Mouse (Mus musculus) ES-E14 (cell line): Measurements from ENCODE around the gene Pde9a. TPM values are rescaled to one million over a fixed set of nuclear protein-coding genes. Genes with fewer than 3 reads are reported as not detected.
A peak's percentile ranks its signal among the peaks of the same experiment; 100 is the strongest.

Experiments
- DNase-seq: peaks from one replicate; pipeline ENCODE4 v3.0.0-alpha.2; 2013; ENCODE audit warnings: low read depth, low spot score
- H3K27ac ChIP-seq: 2 replicates; pipeline ENCODE4 v1.5.1; 2012; ENCODE audit warnings: low read depth, mild to moderate bottlenecking, low read length, moderate library complexity, mixed read lengths; ENCODE audit not compliant: poor library complexity, insufficient read depth, severe bottlenecking
- H3K36me3 ChIP-seq: 2 replicates; pipeline ENCODE4 v1.6.1; 2012; ENCODE audit warnings: mild to moderate bottlenecking, low read length, moderate library complexity, mixed read lengths; ENCODE audit not compliant: control insufficient read depth, poor library complexity, insufficient read depth, severe bottlenecking
- H3K4me1 ChIP-seq, 2 experiments: fragments of 150-350 bp in 1 of 2; sonication (generic) in 1 of 2; 2 replicates each; pipeline ENCODE4 v1.6.1; 2012; ENCODE audit warnings: low read length in 2 of 2, mild to moderate bottlenecking in 1 of 2, mixed read lengths in 1 of 2; ENCODE audit not compliant: control insufficient read depth in 2 of 2, insufficient read depth in 2 of 2, poor library complexity in 1 of 2
- H3K4me3 ChIP-seq, 2 experiments: fragments of 150-350 bp in 1 of 2; sonication (generic) in 1 of 2; 2 replicates each; pipeline ENCODE4 v1.5.1; 2012; ENCODE audit warnings: low read length in 2 of 2, low read depth in 1 of 2, mild to moderate bottlenecking in 1 of 2, mixed read lengths in 1 of 2; ENCODE audit not compliant: insufficient read depth in 1 of 2, poor library complexity in 1 of 2, severe bottlenecking in 1 of 2
- H3K9ac ChIP-seq: 2 replicates; pipeline ENCODE4 v1.6.1; 2012; ENCODE audit warnings: low read depth, mild to moderate bottlenecking, low read length, mixed read lengths; ENCODE audit not compliant: poor library complexity, insufficient read depth, severe bottlenecking
- H3K9me3 ChIP-seq: fragments of 150-350 bp; sonication (generic); 2 replicates; pipeline ENCODE4 v1.6.1; 2012; ENCODE audit warnings: low read depth, mild to moderate bottlenecking, low read length; ENCODE audit not compliant: control insufficient read depth, insufficient read depth
- CHD2 ChIP-seq: IDR thresholded peaks from 2 replicates; pipeline ENCODE4 v1.6.1; 2014; ENCODE audit warnings: mild to moderate bottlenecking, low read depth, low read length, inconsistent platforms
- HCFC1 ChIP-seq: IDR thresholded peaks from 2 replicates; pipeline ENCODE4 v1.6.1; 2012; ENCODE audit warnings: low read length, inconsistent platforms, borderline replicate concordance; ENCODE audit not compliant: insufficient read depth
- MAFK ChIP-seq: IDR thresholded peaks from 2 replicates; pipeline ENCODE4 v1.6.1; 2014; ENCODE audit warnings: mild to moderate bottlenecking, low read depth, low read length, inconsistent platforms; ENCODE audit not compliant: insufficient read depth
- ZC3H11A ChIP-seq: IDR thresholded peaks from 2 replicates; pipeline ENCODE4 v1.6.1; 2012; ENCODE audit warnings: low read depth, mild to moderate bottlenecking, inconsistent platforms, low read length, borderline replicate concordance
- ZNF384 ChIP-seq: IDR thresholded peaks from 2 replicates; pipeline ENCODE4 v1.6.1; 2012; ENCODE audit warnings: low read depth, low read length, inconsistent platforms
- in situ Hi-C, 2 experiments: fragments of 600-800 bp; cut with MboI; formaldehyde crosslinking; loops; one replicate each; pipeline ENCODE4 v1.15.1; 2025; ENCODE audit warnings: low sequenced_read_pairs in 2 of 2, inconsistent platforms in 1 of 2; ENCODE audit not compliant: unreplicated experiment in 2 of 2
- total RNA-seq: library from RNA; depleted of rRNA; stranded (reverse); fragments of 300-350 nt; gene quantifications from 2 replicates; pipeline ENCODE4 v1.2.3, GENCODE M21; 2012

The Pde9a gene
- total RNA-seq, 1 experiment = 3.9 TPM

- no peaks in the 10 kb centered on the region for H3K36me3 ChIP-seq
- DNase-seq = no peak
- H3K4me1 ChIP-seq = no peaks in the 10 kb centered on the region
- no peak overlapping the region for H3K27ac ChIP-seq
- no peak overlapping the region for H3K9ac ChIP-seq
- in situ Hi-C loops = no loop called here
- H3K4me3 ChIP-seq = no peak overlapping the region
- TF ChIP-seq MAFK = no peak
- H3K9me3 ChIP-seq = no peaks in the 10 kb centered on the region
Measured at GRCm38 (mm10) chr17:31370931-31371330, 15.1 kb upstream of the Pde9a start.

DNA sequence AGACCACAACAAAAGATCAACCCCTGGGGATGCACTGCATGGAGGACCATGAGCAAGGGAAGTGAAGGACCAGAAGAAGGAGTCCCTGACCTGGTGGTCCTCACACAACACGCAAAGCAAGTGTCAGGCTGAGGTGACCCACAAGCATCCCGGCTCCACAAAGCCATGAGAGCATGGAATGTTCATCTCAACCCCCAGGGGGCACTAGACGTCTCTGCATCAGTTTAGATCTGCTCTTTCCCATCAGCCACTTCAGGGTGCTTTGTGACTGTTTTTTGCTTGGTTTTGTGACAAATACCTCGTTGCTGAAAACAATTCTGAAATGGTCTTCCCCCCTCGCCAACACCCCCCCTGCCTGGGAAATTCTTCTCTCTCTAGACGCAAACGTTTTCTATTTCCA is 8.0 kb upstream of the Pde9a start:
- no peak overlapping the region for H3K27ac ChIP-seq
- in situ Hi-C loops = no loop called here
- no peak overlapping the region for H3K9ac ChIP-seq
- no peak overlapping the region for H3K4me3 ChIP-seq
- peak; percentile 55 for DNase-seq
- TF ChIP-seq HCFC1 = no peak
- TF ChIP-seq ZC3H11A = peak; percentile 86
- 0 out of 4 replicates have a peak, but pooled peaks cover 0 to 1% of the 10 kb centered on the region in 2 experiments for H3K4me1 ChIP-seq
- H3K9me3 ChIP-seq = no peaks in the 10 kb centered on the region
- H3K36me3 ChIP-seq = no peaks in the 10 kb centered on the region

DNA sequence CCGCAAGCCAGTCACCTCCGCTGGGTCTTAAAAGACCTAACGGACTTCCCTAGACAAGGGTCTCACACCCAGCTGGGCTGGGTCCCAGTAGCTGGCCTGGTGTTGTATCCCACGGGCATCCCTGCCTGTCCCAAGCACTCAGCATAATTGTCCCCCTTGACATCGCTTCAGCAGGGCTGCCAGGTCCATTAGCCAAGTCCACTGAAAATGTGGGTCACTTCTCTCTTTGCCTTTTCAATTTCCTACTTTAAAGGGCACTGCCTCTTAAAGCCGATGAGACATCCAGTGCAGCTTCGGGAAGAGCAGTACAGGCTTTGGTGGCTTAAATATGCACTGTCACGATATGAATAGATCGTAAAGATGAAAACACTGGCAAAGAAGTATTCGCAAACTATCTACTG is 7.6 kb upstream of the Pde9a start:
- H3K4me3 ChIP-seq = no peak overlapping the region

DNA sequence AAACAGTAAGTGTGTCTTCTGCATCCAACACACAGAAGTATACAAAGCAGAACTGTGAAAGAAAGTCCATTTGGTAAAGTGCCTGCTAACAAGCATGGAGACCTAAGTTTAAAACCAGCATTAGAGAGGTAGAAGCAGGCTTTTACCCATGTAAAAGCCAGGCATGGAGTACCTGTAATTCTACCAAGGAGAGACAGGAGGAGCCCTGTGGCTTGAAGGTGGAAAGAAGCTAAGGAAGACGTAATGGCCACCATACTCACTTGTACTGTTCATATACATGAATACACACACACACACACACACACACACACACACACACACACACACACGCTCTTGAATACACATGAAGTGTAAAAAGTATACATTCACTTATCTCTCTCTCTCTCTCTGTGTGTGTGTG is 6.9 kb upstream of the Pde9a start:
- no peaks in the 10 kb centered on the region for H3K9me3 ChIP-seq
- no peak overlapping the region for H3K9ac ChIP-seq
- no peak for DNase-seq
- in situ Hi-C loops = no loop called here
- TF ChIP-seq ZC3H11A (no peak), CHD2 (no peak), ZNF384 (no peak), MAFK (no peak), HCFC1 (no peak)
- peaks cover 6% of the 10 kb centered on the region in 2 experiments; a peak in 2 of 4 replicates for H3K4me1 ChIP-seq
- no peak overlapping the region for H3K27ac ChIP-seq
- H3K36me3 ChIP-seq = no peaks in the 10 kb centered on the region
- no peak overlapping the region for H3K4me3 ChIP-seq

More for the DNA sequence above, 7.6 kb upstream of the Pde9a start:
- no peak for DNase-seq
- H3K27ac ChIP-seq = no peak overlapping the region
- no peak overlapping the region for H3K9ac ChIP-seq
- in situ Hi-C loops = no loop called here
- no peaks in the 10 kb centered on the region for H3K36me3 ChIP-seq
- TF ChIP-seq HCFC1 = no peak
- TF ChIP-seq ZNF384 = no peak
- no peak for TF ChIP-seq MAFK
- no peak for TF ChIP-seq ZC3H11A
- no peak for TF ChIP-seq CHD2
- no peaks in the 10 kb centered on the region for H3K9me3 ChIP-seq
- peaks cover 1% of the 10 kb centered on the region in 2 experiments; a peak in 1 of 4 replicates for H3K4me1 ChIP-seq

GRCm38 (mm10) chr17:31379863-31380262 is 6.1 kb upstream of the Pde9a start:
- Histone ChIP-seq H3K9me3 (no peaks in the 10 kb centered on the region), H3K9ac (no peak overlapping the region), H3K27ac (no peak overlapping the region), H3K4me3 (no peak overlapping the region), H3K4me1 (peaks cover 10 to 14% of the 10 kb centered on the region in 2 experiments), H3K36me3 (no peaks in the 10 kb centered on the region)
- in situ Hi-C loops = no loop called here
- TF ChIP-seq ZC3H11A (no peak), HCFC1 (no peak), MAFK (no peak), ZNF384 (no peak), CHD2 (no peak)
- DNase-seq = no peak
